Mouse (Mus musculus) MEL (cell line): ENCODE data around the gene Adh6b. TPM values are rescaled to one million over a fixed set of nuclear protein-coding genes. Genes with fewer than 3 reads are reported as not detected.

Experiments used
- DNase-seq: peaks from one replicate; pipeline ENCODE4 v3.0.0; 2011; ENCODE audit warnings: low read depth, low spot score
- H3K27ac ChIP-seq: 2 replicates; pipeline ENCODE4 v1.5.1; 2012; ENCODE audit warnings: low read depth, mild to moderate bottlenecking, control low read depth, low read length, moderate library complexity; ENCODE audit not compliant: control insufficient read depth
- H3K27me3 ChIP-seq, 2 experiments: fragments of 150-350 bp in 1 of 2; sonication (generic) in 1 of 2; 2 replicates each; pipeline ENCODE4 v1.6.1; 2012; ENCODE audit warnings: low read length in 2 of 2, mild to moderate bottlenecking in 2 of 2, improper control_type of control experiment in 1 of 2, moderate library complexity in 1 of 2; ENCODE audit not compliant: insufficient read depth in 2 of 2, control insufficient read depth in 1 of 2
- H3K36me3 ChIP-seq, 2 experiments: 2 replicates each; pipeline ENCODE4 v1.6.1; 2012 to 2014; ENCODE audit warnings: low read length in 2 of 2, improper control_type of control experiment in 1 of 2, inconsistent platforms in 1 of 2, mild to moderate bottlenecking in 1 of 2; ENCODE audit not compliant: insufficient read depth in 2 of 2, control insufficient read depth in 1 of 2
- H3K4me1 ChIP-seq, 2 experiments: fragments of 150-350 bp in 1 of 2; sonication (generic) in 1 of 2; 2 replicates each; pipeline ENCODE4 v1.6.1; 2012; ENCODE audit warnings: low read length in 2 of 2, improper control_type of control experiment in 1 of 2, mild to moderate bottlenecking in 1 of 2; ENCODE audit not compliant: insufficient read depth in 2 of 2, control insufficient read depth in 1 of 2
- H3K4me3 ChIP-seq, 2 experiments: fragments of 150-350 bp in 1 of 2; sonication (generic) in 1 of 2; 2 replicates each; pipeline ENCODE4 v1.5.1; 2012; ENCODE audit warnings: low read depth in 2 of 2, low read length in 2 of 2, mild to moderate bottlenecking in 2 of 2, moderate library complexity in 2 of 2, control low read depth in 1 of 2, improper control_type of control experiment in 1 of 2; ENCODE audit not compliant: control insufficient read depth in 1 of 2, insufficient read depth in 1 of 2
- H3K79me2 ChIP-seq: 2 replicates; pipeline ENCODE4 v1.6.1; 2012; ENCODE audit warnings: mild to moderate bottlenecking, low read length, moderate library complexity; ENCODE audit not compliant: control insufficient read depth, poor library complexity, insufficient read depth
- H3K9ac ChIP-seq: 2 replicates; pipeline ENCODE4 v1.6.1; 2012; ENCODE audit warnings: low read depth, mild to moderate bottlenecking, control low read depth, low read length, moderate library complexity; ENCODE audit not compliant: control insufficient read depth, poor library complexity, severe bottlenecking
- H3K9me3 ChIP-seq: fragments of 150-350 bp; sonication (generic); replicated peaks from 2 replicates; pipeline ENCODE4 v1.6.1; 2012; ENCODE audit warnings: mild to moderate bottlenecking, low read length, improper control_type of control experiment, moderate library complexity; ENCODE audit not compliant: insufficient read depth
- CHD1 ChIP-seq: IDR thresholded peaks from 2 replicates; pipeline ENCODE4 v1.6.1; 2012; ENCODE audit warnings: low read depth, mild to moderate bottlenecking, inconsistent platforms, low read length, improper control_type of control experiment
- CHD2 ChIP-seq: IDR thresholded peaks from 2 replicates; pipeline ENCODE4 v1.6.1; 2011; ENCODE audit warnings: low read length, improper control_type of control experiment
- CTCF ChIP-seq, 3 experiments: IDR thresholded peaks in 2 of 3; conservative IDR thresholded peaks in 1 of 3; 2 replicates each; pipeline ENCODE4 v1.5.1; 2011 to 2012; ENCODE audit warnings: low read length in 3 of 3, low read depth in 2 of 3, mild to moderate bottlenecking in 2 of 3, improper control_type of control experiment in 1 of 3, inconsistent platforms in 1 of 3, mixed read lengths in 1 of 3, moderate library complexity in 1 of 3; ENCODE audit not compliant: control insufficient read depth in 1 of 3, insufficient read depth in 1 of 3, poor library complexity in 1 of 3, severe bottlenecking in 1 of 3
- E2F4 ChIP-seq: IDR thresholded peaks from 2 replicates; pipeline ENCODE4 v1.6.1; 2011; ENCODE audit warnings: low read depth, low read length, improper control_type of control experiment, borderline replicate concordance
- EP300 ChIP-seq, 2 experiments: IDR thresholded peaks; 2 replicates each; pipeline ENCODE4 v1.6.1; 2011; ENCODE audit warnings: improper control_type of control experiment in 2 of 2, low read length in 2 of 2, low read depth in 1 of 2, mild to moderate bottlenecking in 1 of 2
- GATA1 ChIP-seq: IDR thresholded peaks from 2 replicates; pipeline ENCODE4 v1.6.1; 2011; ENCODE audit warnings: low read depth, low read length, improper control_type of control experiment
- HCFC1 ChIP-seq: IDR thresholded peaks from 2 replicates; pipeline ENCODE4 v1.6.1; 2012; ENCODE audit warnings: low read depth, mild to moderate bottlenecking, inconsistent platforms, low read length, improper control_type of control experiment, moderate library complexity
- JUND ChIP-seq: IDR thresholded peaks from 2 replicates; pipeline ENCODE4 v1.6.1; 2011; ENCODE audit warnings: low read depth, mild to moderate bottlenecking, improper control_type of control experiment, low read length
- KAT2A ChIP-seq: conservative IDR thresholded peaks from 2 replicates; pipeline ENCODE4 v1.6.1; 2012; ENCODE audit warnings: low read depth, low read length, improper control_type of control experiment, inconsistent platforms
- MAX ChIP-seq: IDR thresholded peaks from 2 replicates; pipeline ENCODE4 v1.6.1; 2011; ENCODE audit warnings: low read length, improper control_type of control experiment
- MAZ ChIP-seq: IDR thresholded peaks from 2 replicates; pipeline ENCODE4 v1.6.1; 2012; ENCODE audit warnings: low read depth, mild to moderate bottlenecking, inconsistent platforms, low read length, improper control_type of control experiment
- MEF2A ChIP-seq: IDR thresholded peaks from 2 replicates; pipeline ENCODE4 v1.6.1; 2014; ENCODE audit warnings: low read depth, mild to moderate bottlenecking, inconsistent platforms, low read length, improper control_type of control experiment; ENCODE audit not compliant: poor library complexity, insufficient replicate concordance, severe bottlenecking; ENCODE audit errors: extremely low read depth
- MXI1 ChIP-seq: IDR thresholded peaks from 2 replicates; pipeline ENCODE4 v1.6.1; 2011; ENCODE audit warnings: mild to moderate bottlenecking, low read depth, low read length, improper control_type of control experiment
- MYB ChIP-seq: IDR thresholded peaks from 2 replicates; pipeline ENCODE4 v1.6.1; 2011; ENCODE audit warnings: mild to moderate bottlenecking, low read depth, low read length, improper control_type of control experiment
- NELFE ChIP-seq: IDR thresholded peaks from 2 replicates; pipeline ENCODE4 v1.6.1; 2011; ENCODE audit warnings: low read depth, low read length, improper control_type of control experiment
- NRF1 ChIP-seq: IDR thresholded peaks from 2 replicates; pipeline ENCODE4 v1.6.1; 2014; ENCODE audit warnings: low read depth, mild to moderate bottlenecking, inconsistent platforms, low read length, improper control_type of control experiment, moderate library complexity; ENCODE audit not compliant: poor library complexity, insufficient read depth, severe bottlenecking
- POLR2AphosphoS5 ChIP-seq: IDR thresholded peaks from 2 replicates; pipeline ENCODE4 v1.6.1; 2012; ENCODE audit warnings: low read depth, borderline replicate concordance, mild to moderate bottlenecking, inconsistent platforms, low read length, moderate library complexity, mixed read lengths
- RAD21 ChIP-seq: IDR thresholded peaks from 2 replicates; pipeline ENCODE4 v1.6.1; 2011; ENCODE audit warnings: mild to moderate bottlenecking, low read depth, low read length, improper control_type of control experiment
- RCOR1 ChIP-seq: IDR thresholded peaks from 2 replicates; pipeline ENCODE4 v1.6.1; 2012; ENCODE audit warnings: low read depth, mild to moderate bottlenecking, inconsistent platforms, low read length, improper control_type of control experiment
- SMC3 ChIP-seq: IDR thresholded peaks from 2 replicates; pipeline ENCODE4 v1.6.1; 2011; ENCODE audit warnings: low read depth, low read length, improper control_type of control experiment
- TAL1 ChIP-seq: IDR thresholded peaks from 2 replicates; pipeline ENCODE4 v1.6.1; 2012; ENCODE audit warnings: mild to moderate bottlenecking, inconsistent platforms, low read length, moderate library complexity, mixed read lengths
- TBP ChIP-seq: IDR thresholded peaks from 2 replicates; pipeline ENCODE4 v1.8.0; 2011; ENCODE audit warnings: low read depth, low read length, improper control_type of control experiment
- UBTF ChIP-seq: IDR thresholded peaks from 2 replicates; pipeline ENCODE4 v1.6.1; 2012; ENCODE audit warnings: low read depth, mild to moderate bottlenecking, inconsistent platforms, low read length, improper control_type of control experiment, moderate library complexity, borderline replicate concordance; ENCODE audit not compliant: insufficient read depth
- USF1 ChIP-seq: IDR thresholded peaks from 2 replicates; pipeline ENCODE4 v1.6.1; 2014; ENCODE audit warnings: low read depth, mild to moderate bottlenecking, inconsistent platforms, low read length, improper control_type of control experiment, moderate library complexity
- ZKSCAN1 ChIP-seq: IDR thresholded peaks from 2 replicates; pipeline ENCODE4 v1.6.1; 2012; ENCODE audit warnings: low read depth, mild to moderate bottlenecking, inconsistent platforms, low read length, improper control_type of control experiment, moderate library complexity
- ZMIZ1 ChIP-seq: IDR thresholded peaks from 2 replicates; pipeline ENCODE4 v1.6.1; 2012; ENCODE audit warnings: low read depth, mild to moderate bottlenecking, inconsistent platforms, low read length, improper control_type of control experiment, moderate library complexity
- ZNF384 ChIP-seq: IDR thresholded peaks from 2 replicates; pipeline ENCODE4 v1.6.1; 2012; ENCODE audit warnings: low read depth, mild to moderate bottlenecking, inconsistent platforms, low read length, improper control_type of control experiment
- polyA plus RNA-seq, 2 experiments: library from polyadenylated mRNA; stranded (reverse) in 1 of 2; unstranded in 1 of 2; fragments of >175 nt in 1 of 2; fragments of >200 nt in 1 of 2; gene quantifications; 2 replicates each; pipeline versions ENCODE4 v1.2.1 to v1.2.4; 2012; ENCODE audit warnings: low replicate concordance in 2 of 2, low read depth in 1 of 2; ENCODE audit not compliant: insufficient read length in 2 of 2, insufficient read depth in 1 of 2, missing spikeins in 1 of 2
- total RNA-seq: library from RNA; depleted of rRNA; stranded (reverse); fragments of 300-350 nt; gene quantifications from 2 replicates; pipeline ENCODE4 v1.2.3, GENCODE M21; 2012; rRNA removed

Gene Adh6b
- total RNA-seq (not detected in 2 replicates), polyA plus RNA-seq (not detected)

GRCm38 (mm10) chr3:138341471-138341870 is at the start of gene Adh6b:
Gene Adh6b, plus strand, starts transcription at chr3:138341775.
- no peak for DNase-seq
- Histone ChIP-seq H3K79me2 (no peaks in the 10 kb centered on the region), H3K9ac (no peak within 1 kb of the TSS), H3K9me3 (no peaks in the 10 kb centered on the region)
- no peak for TF ChIP-seq RAD21
- TF ChIP-seq HCFC1 = no peak
- no peak for TF ChIP-seq SMC3
- no peak for TF ChIP-seq EP300 (IDR thresholded peaks at IDR 0.05; ENCODE audit: low read depth in 1 of 2, low read length in 2 of 2)
- no peak for TF ChIP-seq NRF1
- TF ChIP-seq NELFE = no peak
- TF ChIP-seq MAZ = no peak
- no peak for TF ChIP-seq MYB
- TF ChIP-seq UBTF = no peak
- TF ChIP-seq POLR2AphosphoS5 = no peak
- no peak for TF ChIP-seq KAT2A
- no peak for TF ChIP-seq TBP
- no peak for TF ChIP-seq E2F4
- TF ChIP-seq CHD2 = no peak
- no peak for TF ChIP-seq MXI1
- no peak for TF ChIP-seq TAL1
- TF ChIP-seq RCOR1 = no peak
- no peak for TF ChIP-seq CTCF (IDR thresholded peaks at IDR 0.05 in 2 of 3, conservative IDR thresholded peaks at IDR 0.05 in 1 of 3; ENCODE audit: control insufficient read depth in 1 of 3, insufficient read depth in 1 of 3, low read depth in 2 of 3, low read length in 3 of 3, poor library complexity in 1 of 3, severe bottlenecking in 1 of 3)
- no peak for TF ChIP-seq ZNF384
- TF ChIP-seq, all 39 proteins: peak for 0
- Histone ChIP-seq H3K36me3 (no peaks in the 10 kb centered on the region), H3K4me1 (no peaks in the 10 kb centered on the region), H3K4me3 (no peak within 1 kb of the TSS), H3K27ac (no peak within 1 kb of the TSS), H3K27me3 (peaks cover 3 to 4% of the 10 kb centered on the region in 2 experiments; a peak in 3 of 4 replicates)

- H3K4me1 ChIP-seq = no peaks in the 10 kb centered on the region
- no peak overlapping the region for H3K4me3 ChIP-seq
- H3K36me3 ChIP-seq = no peaks in the 10 kb centered on the region
- no peak overlapping the region for H3K27ac ChIP-seq
- DNase-seq = no peak
- peaks cover 0 to 6% of the 10 kb centered on the region in 2 experiments; a peak in 2 of 4 replicates for H3K27me3 ChIP-seq
- TF ChIP-seq UBTF (no peak), MEF2A (no peak), MAX (no peak), ZMIZ1 (no peak), USF1 (no peak), CHD1 (no peak), NRF1 (no peak), MXI1 (no peak), GATA1 (no peak), RCOR1 (no peak), KAT2A (no peak), JUND (no peak), ZKSCAN1 (no peak)
- H3K79me2 ChIP-seq = no peaks in the 10 kb centered on the region
- H3K9me3 ChIP-seq = no peaks in the 10 kb centered on the region
- no peak overlapping the region for H3K9ac ChIP-seq
Observed at GRCm38 (mm10) chr3:138293298-138293895, 48.2 kb upstream of the Adh6b start.
